Mouse (Mus musculus): ENCODE results near the gene Dhh.
A peak's percentile ranks its signal among the peaks of the same experiment; 100 is the strongest.

The Dhh gene

GRCm38 (mm10) chr15:98917091-98917490 is 18.8 kb upstream of the Dhh start:
- peak; percentile 42 to 82 for DNase-seq (ENCODE audit: inconsistent age in 2 of 2, low spot score in 1 of 2)

GRCm38 (mm10) chr15:98916016-98916415 is 17.7 kb upstream of the Dhh start:
- no peak for DNase-seq (ENCODE audit: inconsistent age in 2 of 2, low spot score in 1 of 2)

- DNase-seq (ENCODE audit: inconsistent age in 2 of 2, low spot score in 1 of 2): no peak
Observed at GRCm38 (mm10) chr15:98914903-98915302, 16.6 kb upstream of the Dhh start.

- peak in 1 of 2 experiments; percentile 64 for DNase-seq (ENCODE audit: inconsistent age in 2 of 2, low spot score in 1 of 2)
Observed at GRCm38 (mm10) chr15:98904692-98905091, 6.4 kb upstream of the Dhh start.

GRCm38 (mm10) chr15:98902600-98902999 is 4.3 kb upstream of the Dhh start:
- DNase-seq (ENCODE audit: inconsistent age in 2 of 2, low spot score in 1 of 2): no peak

- DNase-seq (ENCODE audit: inconsistent age in 2 of 2, low spot score in 1 of 2): no peak
Observed at GRCm38 (mm10) chr15:98901530-98901929, 3.2 kb upstream of the Dhh start.

GRCm38 (mm10) chr15:98897495-98897894 is 845 bp downstream of the Dhh start:
- peak in 1 of 2 experiments; percentile 51 for DNase-seq (ENCODE audit: inconsistent age in 2 of 2, low spot score in 1 of 2)

GRCm38 (mm10) chr15:98895635-98896589 is 2.4 kb downstream of the Dhh start:
- peak; percentile 68 to 91 for DNase-seq (ENCODE audit: inconsistent age in 2 of 2, low spot score in 1 of 2)

GRCm38 (mm10) chr15:98894746-98895634 is 3.4 kb downstream of the Dhh start:
- DNase-seq (ENCODE audit: inconsistent age in 2 of 2, low spot score in 1 of 2): no peak

GRCm38 (mm10) chr15:98893940-98894745 is 4.2 kb downstream of the Dhh start, which contains the start of gene Rhebl1:
Gene Rhebl1, minus strand, starts transcription at chr15:98894540.
- DNase-seq (ENCODE audit: inconsistent age in 2 of 2, low spot score in 1 of 2): peak; percentile 60 to 84

- DNase-seq (ENCODE audit: inconsistent age in 2 of 2, low spot score in 1 of 2): no peak
Observed at GRCm38 (mm10) chr15:98893036-98893435, 5.3 kb downstream of the Dhh start.

GRCm38 (mm10) chr15:98891907-98892606 is 6.3 kb downstream of the Dhh start:
- peak; percentile 73 to 91 for DNase-seq (ENCODE audit: inconsistent age in 2 of 2, low spot score in 1 of 2)

- DNase-seq (ENCODE audit: inconsistent age in 2 of 2, low spot score in 1 of 2): no peak
Observed at GRCm38 (mm10) chr15:98891198-98891742, 7.1 kb downstream of the Dhh start.

GRCm38 (mm10) chr15:98887526-98887925 is 10.8 kb downstream of the Dhh start:
- no peak for DNase-seq (ENCODE audit: inconsistent age in 2 of 2, low spot score in 1 of 2)

GRCm38 (mm10) chr15:98886667-98887387 is 11.5 kb downstream of the Dhh start:
- DNase-seq (ENCODE audit: inconsistent age in 2 of 2, low spot score in 1 of 2): no peak

GRCm38 (mm10) chr15:98884106-98884505 is 14.2 kb downstream of the Dhh start:
- DNase-seq (ENCODE audit: inconsistent age in 2 of 2, low spot score in 1 of 2): no peak

GRCm38 (mm10) chr15:98883661-98884060 is 14.7 kb downstream of the Dhh start:
- DNase-seq (ENCODE audit: inconsistent age in 2 of 2, low spot score in 1 of 2): peak in 1 of 2 experiments; percentile 74

- DNase-seq (ENCODE audit: inconsistent age in 2 of 2, low spot score in 1 of 2): no peak
Observed at GRCm38 (mm10) chr15:98881656-98882008, 16.7 kb downstream of the Dhh start.

GRCm38 (mm10) chr15:98880978-98881655 is 17.2 kb downstream of the Dhh start:
- DNase-seq (ENCODE audit: inconsistent age in 2 of 2, low spot score in 1 of 2): peak; percentile 95 to 96
